Mouse (Mus musculus): ENCODE measurements at regions not wholly inside any gene's neighbourhood (a gene's known extent, or its start where the extent isn't known, plus 50 kb on each side); places are given as distances from the start of the nearest gene placed in this dataset.

DNA sequence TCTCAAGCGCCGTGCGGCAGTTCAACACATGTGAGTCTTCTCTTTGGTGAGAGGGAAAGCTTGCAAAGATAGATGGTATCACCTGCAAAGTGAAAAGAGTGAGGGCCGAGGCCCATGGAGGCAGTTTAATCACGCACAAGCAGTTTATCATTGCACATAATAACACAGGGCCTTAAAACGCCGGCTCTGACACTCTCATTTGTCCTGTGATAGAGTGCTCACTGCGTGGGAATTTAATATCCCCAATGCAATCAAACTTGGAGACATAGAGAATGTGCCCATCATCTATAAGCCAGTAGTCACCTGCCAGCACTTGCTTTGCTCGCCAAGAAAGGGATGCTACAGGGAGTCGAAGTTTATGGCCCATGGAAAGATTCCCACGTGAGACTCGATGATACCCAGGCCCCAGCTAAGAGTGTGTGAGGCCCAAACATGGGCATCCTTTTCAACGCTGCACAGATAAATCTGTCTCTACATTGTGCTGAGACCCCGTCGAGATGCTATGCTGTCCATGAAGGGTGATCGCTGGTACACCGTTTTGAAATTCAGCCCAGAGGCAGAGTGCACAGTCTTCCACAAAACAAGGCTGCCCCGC is 182.6 kb downstream of the S1pr1 start:
- no peaks in the 10 kb centered on the region for H3K9me3 ChIP-seq (ENCODE audit: control insufficient read depth, insufficient read depth, low read depth, low read length)
- DNase-seq (ENCODE audit: low read depth, low spot score) = no peak
- H3K36me3 ChIP-seq (ENCODE audit: control insufficient read depth, insufficient read depth, low read length, poor library complexity, severe bottlenecking) = no peaks in the 10 kb centered on the region
- no peaks in the 10 kb centered on the region for H3K4me1 ChIP-seq (ENCODE audit: control insufficient read depth in 2 of 2, insufficient read depth in 2 of 2, low read length in 2 of 2, poor library complexity in 1 of 2)
- TF ChIP-seq HCFC1 (IDR thresholded peaks at IDR 0.05; ENCODE audit: borderline replicate concordance, insufficient read depth, low read length) (no peak), CHD2 (IDR thresholded peaks at IDR 0.05; ENCODE audit: low read depth, low read length) (no peak), ZC3H11A (IDR thresholded peaks at IDR 0.05; ENCODE audit: borderline replicate concordance, low read depth, low read length) (no peak), MAFK (IDR thresholded peaks at IDR 0.05; ENCODE audit: insufficient read depth, low read depth, low read length) (no peak), ZNF384 (IDR thresholded peaks at IDR 0.05; ENCODE audit: low read depth, low read length) (no peak)
- no peak overlapping the region for H3K9ac ChIP-seq (ENCODE audit: insufficient read depth, low read depth, low read length, poor library complexity, severe bottlenecking)
- H3K4me3 ChIP-seq (ENCODE audit: insufficient read depth in 1 of 2, low read depth in 1 of 2, low read length in 2 of 2, poor library complexity in 1 of 2, severe bottlenecking in 1 of 2) = no peak overlapping the region
- in situ Hi-C loops (cut with MboI; ENCODE audit: low sequenced_read_pairs in 2 of 2, unreplicated experiment in 2 of 2) = no loop called here
- no peak overlapping the region for H3K27ac ChIP-seq (ENCODE audit: insufficient read depth, low read depth, low read length, poor library complexity, severe bottlenecking)

DNA sequence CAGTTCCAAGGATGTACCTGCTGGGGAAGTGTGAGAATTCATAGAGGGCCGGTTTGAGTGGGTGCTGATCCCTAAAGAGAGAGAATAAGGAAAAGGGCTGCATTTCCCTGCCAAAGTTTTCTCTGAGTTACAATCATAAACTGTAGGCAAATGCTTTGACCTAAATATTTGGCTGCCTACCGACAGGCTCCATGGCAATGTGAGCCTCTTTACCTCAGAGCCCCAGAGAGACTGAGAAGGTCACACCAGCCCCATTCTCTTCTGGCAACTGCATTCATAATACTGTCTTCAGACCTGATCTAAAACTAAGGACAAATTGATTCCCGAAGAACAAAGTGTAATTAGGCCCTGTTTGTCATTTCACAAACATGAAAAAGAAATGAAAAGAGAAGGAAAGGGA is 184.4 kb downstream of the S1pr1 start:
- Histone ChIP-seq H3K4me1 (ENCODE audit: control insufficient read depth in 2 of 2, insufficient read depth in 2 of 2, low read length in 2 of 2, poor library complexity in 1 of 2) (no peaks in the 10 kb centered on the region), H3K36me3 (ENCODE audit: control insufficient read depth, insufficient read depth, low read length, poor library complexity, severe bottlenecking) (no peaks in the 10 kb centered on the region), H3K9ac (ENCODE audit: insufficient read depth, low read depth, low read length, poor library complexity, severe bottlenecking) (no peak overlapping the region), H3K27ac (ENCODE audit: insufficient read depth, low read depth, low read length, poor library complexity, severe bottlenecking) (no peak overlapping the region), H3K4me3 (ENCODE audit: insufficient read depth in 1 of 2, low read depth in 1 of 2, low read length in 2 of 2, poor library complexity in 1 of 2, severe bottlenecking in 1 of 2) (no peak overlapping the region), H3K9me3 (ENCODE audit: control insufficient read depth, insufficient read depth, low read depth, low read length) (no peaks in the 10 kb centered on the region)
- in situ Hi-C loops (cut with MboI; ENCODE audit: low sequenced_read_pairs in 2 of 2, unreplicated experiment in 2 of 2) = no loop called here
- no peak for DNase-seq (ENCODE audit: low read depth, low spot score)
- TF ChIP-seq ZNF384 (IDR thresholded peaks at IDR 0.05; ENCODE audit: low read depth, low read length) (no peak), ZC3H11A (IDR thresholded peaks at IDR 0.05; ENCODE audit: borderline replicate concordance, low read depth, low read length) (no peak), MAFK (IDR thresholded peaks at IDR 0.05; ENCODE audit: insufficient read depth, low read depth, low read length) (no peak), CHD2 (IDR thresholded peaks at IDR 0.05; ENCODE audit: low read depth, low read length) (no peak), HCFC1 (IDR thresholded peaks at IDR 0.05; ENCODE audit: borderline replicate concordance, insufficient read depth, low read length) (no peak)

DNA sequence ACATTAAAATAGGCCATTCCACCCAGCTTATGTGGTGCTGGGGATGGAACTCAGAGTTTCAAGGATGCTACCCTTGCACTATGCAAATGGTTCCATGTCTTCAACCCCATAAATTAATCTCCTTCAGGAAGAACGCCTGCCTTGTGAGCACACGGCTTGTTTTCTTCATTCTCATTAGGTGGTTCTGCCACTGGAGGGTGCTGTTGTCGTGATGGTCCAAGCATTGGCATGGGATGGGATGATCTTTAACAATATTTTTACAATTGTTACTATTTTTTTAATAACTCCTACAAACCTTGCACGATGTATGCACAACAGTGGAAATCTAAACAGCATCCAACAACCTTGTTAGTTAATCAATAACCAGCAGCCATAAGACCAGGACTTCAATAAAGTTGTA is 185.0 kb downstream of the S1pr1 start:
- in situ Hi-C loops (cut with MboI; ENCODE audit: low sequenced_read_pairs in 2 of 2, unreplicated experiment in 2 of 2) = no loop called here
- H3K27ac ChIP-seq (ENCODE audit: insufficient read depth, low read depth, low read length, poor library complexity, severe bottlenecking) = no peak overlapping the region
- no peaks in the 10 kb centered on the region for H3K4me1 ChIP-seq (ENCODE audit: control insufficient read depth in 2 of 2, insufficient read depth in 2 of 2, low read length in 2 of 2, poor library complexity in 1 of 2)
- no peak overlapping the region for H3K4me3 ChIP-seq (ENCODE audit: insufficient read depth in 1 of 2, low read depth in 1 of 2, low read length in 2 of 2, poor library complexity in 1 of 2, severe bottlenecking in 1 of 2)
- H3K9me3 ChIP-seq (ENCODE audit: control insufficient read depth, insufficient read depth, low read depth, low read length) = no peaks in the 10 kb centered on the region
- no peak for TF ChIP-seq CHD2 (IDR thresholded peaks at IDR 0.05; ENCODE audit: low read depth, low read length)
- TF ChIP-seq ZC3H11A (IDR thresholded peaks at IDR 0.05; ENCODE audit: borderline replicate concordance, low read depth, low read length) = no peak
- TF ChIP-seq ZNF384 (IDR thresholded peaks at IDR 0.05; ENCODE audit: low read depth, low read length) = no peak
- no peak for TF ChIP-seq HCFC1 (IDR thresholded peaks at IDR 0.05; ENCODE audit: borderline replicate concordance, insufficient read depth, low read length)
- no peak for TF ChIP-seq MAFK (IDR thresholded peaks at IDR 0.05; ENCODE audit: insufficient read depth, low read depth, low read length)
- no peaks in the 10 kb centered on the region for H3K36me3 ChIP-seq (ENCODE audit: control insufficient read depth, insufficient read depth, low read length, poor library complexity, severe bottlenecking)
- DNase-seq (ENCODE audit: low read depth, low spot score) = no peak
- H3K9ac ChIP-seq (ENCODE audit: insufficient read depth, low read depth, low read length, poor library complexity, severe bottlenecking) = no peak overlapping the region

DNA sequence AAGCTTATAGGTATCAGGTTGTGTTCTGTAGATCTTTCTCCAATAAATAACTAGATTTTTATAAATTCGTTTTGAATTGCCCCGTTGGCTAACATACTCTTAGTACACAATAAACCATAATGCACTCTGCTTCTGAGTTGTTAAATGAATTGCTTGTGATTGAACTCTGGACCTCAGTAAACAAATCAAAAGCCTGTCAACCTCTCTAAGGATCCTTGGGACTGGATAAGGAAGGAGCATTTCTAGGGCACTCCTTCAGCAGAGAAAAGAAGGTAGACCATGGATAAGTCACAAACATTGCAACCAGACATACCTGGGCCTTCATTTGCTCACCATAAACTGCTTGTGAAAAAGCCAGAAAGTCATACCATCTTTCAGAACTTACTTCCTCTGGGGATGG is 191.4 kb downstream of the S1pr1 start:
- Histone ChIP-seq H3K36me3 (ENCODE audit: control insufficient read depth, insufficient read depth, low read length, poor library complexity, severe bottlenecking) (no peaks in the 10 kb centered on the region), H3K4me3 (ENCODE audit: insufficient read depth in 1 of 2, low read depth in 1 of 2, low read length in 2 of 2, poor library complexity in 1 of 2, severe bottlenecking in 1 of 2) (no peak overlapping the region), H3K4me1 (ENCODE audit: control insufficient read depth in 2 of 2, insufficient read depth in 2 of 2, low read length in 2 of 2, poor library complexity in 1 of 2) (no peaks in the 10 kb centered on the region), H3K9me3 (ENCODE audit: control insufficient read depth, insufficient read depth, low read depth, low read length) (no peaks in the 10 kb centered on the region), H3K9ac (ENCODE audit: insufficient read depth, low read depth, low read length, poor library complexity, severe bottlenecking) (no peak overlapping the region), H3K27ac (ENCODE audit: insufficient read depth, low read depth, low read length, poor library complexity, severe bottlenecking) (no peak overlapping the region)
- TF ChIP-seq HCFC1 (IDR thresholded peaks at IDR 0.05; ENCODE audit: borderline replicate concordance, insufficient read depth, low read length) = no peak
- TF ChIP-seq MAFK (IDR thresholded peaks at IDR 0.05; ENCODE audit: insufficient read depth, low read depth, low read length) = no peak
- TF ChIP-seq ZC3H11A (IDR thresholded peaks at IDR 0.05; ENCODE audit: borderline replicate concordance, low read depth, low read length) = no peak
- no peak for TF ChIP-seq CHD2 (IDR thresholded peaks at IDR 0.05; ENCODE audit: low read depth, low read length)
- TF ChIP-seq ZNF384 (IDR thresholded peaks at IDR 0.05; ENCODE audit: low read depth, low read length) = no peak
- DNase-seq (ENCODE audit: low read depth, low spot score) = no peak
- in situ Hi-C loops (cut with MboI; ENCODE audit: low sequenced_read_pairs in 2 of 2, unreplicated experiment in 2 of 2) = no loop called here

DNA sequence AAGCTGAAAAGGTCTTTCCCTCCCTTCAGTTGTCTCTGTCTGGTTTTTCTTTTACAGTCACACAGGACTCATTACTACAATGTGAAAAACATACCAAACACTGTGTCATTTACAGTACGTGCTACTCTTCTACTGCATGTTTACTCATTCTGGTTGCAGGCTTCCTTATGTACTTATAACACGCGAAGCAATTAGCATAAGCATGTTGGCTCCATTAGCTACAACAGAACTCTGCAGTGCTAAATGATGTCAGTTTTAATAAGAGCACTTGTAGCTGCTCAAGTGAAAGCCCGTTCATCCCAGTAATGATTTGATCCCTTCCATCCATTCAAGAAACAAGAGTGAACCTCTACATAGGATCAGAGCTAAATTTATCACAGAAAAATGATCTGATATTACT is 199.2 kb downstream of the S1pr1 start:
- in situ Hi-C loops (cut with MboI; ENCODE audit: low sequenced_read_pairs in 2 of 2, unreplicated experiment in 2 of 2) = no loop called here
- TF ChIP-seq ZNF384 (IDR thresholded peaks at IDR 0.05; ENCODE audit: low read depth, low read length) (no peak), HCFC1 (IDR thresholded peaks at IDR 0.05; ENCODE audit: borderline replicate concordance, insufficient read depth, low read length) (no peak), ZC3H11A (IDR thresholded peaks at IDR 0.05; ENCODE audit: borderline replicate concordance, low read depth, low read length) (no peak), MAFK (IDR thresholded peaks at IDR 0.05; ENCODE audit: insufficient read depth, low read depth, low read length) (no peak), CHD2 (IDR thresholded peaks at IDR 0.05; ENCODE audit: low read depth, low read length) (no peak)

More for the DNA sequence above, 199.2 kb downstream of the S1pr1 start:
- H3K27ac ChIP-seq (ENCODE audit: insufficient read depth, low read depth, low read length, poor library complexity, severe bottlenecking) = no peak overlapping the region
- H3K9ac ChIP-seq (ENCODE audit: insufficient read depth, low read depth, low read length, poor library complexity, severe bottlenecking) = no peak overlapping the region
- no peaks in the 10 kb centered on the region for H3K36me3 ChIP-seq (ENCODE audit: control insufficient read depth, insufficient read depth, low read length, poor library complexity, severe bottlenecking)
- no peaks in the 10 kb centered on the region for H3K4me1 ChIP-seq (ENCODE audit: control insufficient read depth in 2 of 2, insufficient read depth in 2 of 2, low read length in 2 of 2, poor library complexity in 1 of 2)
- no peak for DNase-seq (ENCODE audit: low read depth, low spot score)
- H3K9me3 ChIP-seq (ENCODE audit: control insufficient read depth, insufficient read depth, low read depth, low read length) = no peaks in the 10 kb centered on the region
- H3K4me3 ChIP-seq (ENCODE audit: insufficient read depth in 1 of 2, low read depth in 1 of 2, low read length in 2 of 2, poor library complexity in 1 of 2, severe bottlenecking in 1 of 2) = no peak overlapping the region
